Comparison of ENCODE assay signal across 9 mouse cellular contexts in genomic region chr19:3890181-3890580, GRCm38 (mm10). TPM values are rescaled to one million over a fixed set of nuclear protein-coding genes. Genes with fewer than 3 reads are reported as not detected.
DNase-seq lines count a peak whose midpoint lies in the region; ATAC-seq and TF ChIP-seq lines count a peak whose summit lies in the region.
"Had no signal": no experiment of that assay in that cellular context is flagged by ENCODE, and none has a peak within 500 bp of the region (broad histone marks: within the 10 kb centered on the region; RNA-seq: fewer than 3 reads in every experiment).

No protein-coding gene starts in this region.

- no peaks in the 10 kb centered on the region for H3K4me1 ChIP-seq in cerebellum, adult 2 months (ENCODE audit: control insufficient read depth, insufficient read depth, low read length)
- no peaks in the 10 kb centered on the region for H3K4me1 ChIP-seq in stomach, postnatal 0 days (replicated peaks; ENCODE audit: control insufficient read depth, insufficient read depth)
- H3K4me1 ChIP-seq: limb, embryonic 15.5 days had no signal

- peaks cover 16% of the 10 kb centered on the region for H3K36me3 ChIP-seq in stomach, postnatal 0 days (ENCODE audit: control insufficient read depth, insufficient read depth, low read length)

- H3K4me2 ChIP-seq in stomach, postnatal 0 days (replicated peaks; ENCODE audit: low read depth), result no peak overlapping the region
- H3K4me2 ChIP-seq: limb, embryonic 15.5 days had no signal

- TF ChIP-seq EP300 in stomach, postnatal 0 days (optimal IDR thresholded peaks at IDR 0.05), result no peak

- no peaks in the 10 kb centered on the region for H3K9me3 ChIP-seq in stomach, postnatal 0 days (ENCODE audit: control insufficient read depth, low read length)
- H3K9me3 ChIP-seq: limb, embryonic 15.5 days had no signal

- no peak overlapping the region for H3K4me3 ChIP-seq in cerebellum, adult 2 months (replicated peaks; ENCODE audit: insufficient read depth, low read depth, low read length)
- H3K4me3 ChIP-seq in stomach, postnatal 0 days (ENCODE audit: low read depth, low read length), result no peak overlapping the region
- H3K4me3 ChIP-seq: limb, embryonic 15.5 days had no signal

- no peak for ATAC-seq in stomach, postnatal 0 days (ENCODE audit: low FRiP score, low TSS enrichment)

- WGBS in cerebellum, adult 2 months, result 78% methylated on average over 8 of the region's 8 CpGs
- 75% methylated on average over 8 of the region's 8 CpGs for WGBS in stomach, postnatal 0 days

- peak; percentile 37; the same call in 1 of the 2 replicates for TF ChIP-seq CTCF in cerebellum, adult 2 months (IDR thresholded peaks at IDR 0.05; ENCODE audit: borderline replicate concordance, insufficient read depth, low read depth, low read length)
- peak; percentile 66 for TF ChIP-seq CTCF in stomach, postnatal 0 days (IDR thresholded peaks at IDR 0.05; ENCODE audit: low read depth)

- H3K9ac ChIP-seq in stomach, postnatal 0 days (ENCODE audit: low read length), result no peak overlapping the region
- H3K9ac ChIP-seq: limb, embryonic 15.5 days had no signal

- H3K27me3 ChIP-seq in cerebellum, adult 2 months (ENCODE audit: control insufficient read depth, insufficient read depth, low read length), result no peaks in the 10 kb centered on the region
- H3K27me3 ChIP-seq in stomach, postnatal 0 days (ENCODE audit: control insufficient read depth, insufficient read depth, low read length), result no peaks in the 10 kb centered on the region
- H3K27me3 ChIP-seq: limb, embryonic 15.5 days had no signal

- no peak for TF ChIP-seq POLR2A in cerebellum, adult 2 months (IDR thresholded peaks at IDR 0.05; ENCODE audit: borderline replicate concordance, insufficient read depth, low read length)

- DNase-seq in cerebellum, adult 2 months, result no peak
- no peak for DNase-seq in cerebellum, postnatal 25 days
- peak; percentile 58 for DNase-seq in kidney, postnatal 10 days
- DNase-seq in kidney, adult 18-20 months, result no peak
- DNase-seq in thymus, postnatal 0 days (ENCODE audit: low spot score), result peak; percentile 53
- DNase-seq in thymus, adult 18-20 months, result no peak
- DNase-seq in stomach, postnatal 0 days (ENCODE audit: low spot score), result peak; percentile 51
- DNase-seq in cerebellum, adult 9-11 months, result no peak

- H3K27ac ChIP-seq in cerebellum, adult 2 months (ENCODE audit: insufficient read depth, low read length), result no peak overlapping the region
- H3K27ac ChIP-seq in stomach, postnatal 0 days (replicated peaks), result no peak overlapping the region
- H3K27ac ChIP-seq: limb, embryonic 15.5 days had no signal

RNA-seq across cellular contexts. Expression of gene Tcirg1, which starts 16.8 kb away (rescaled TPM):
- 29.9 and 32.3 TPM in 2 replicates for polyA plus RNA-seq in cerebellum, adult 2 months (2012; rRNA removed)
- polyA plus RNA-seq in thymus, postnatal 0 days (2015; fragmentation: Nextera tagmentation; extraction: Ambion mirVana), result 48.7 and 50.1 TPM in 2 replicates
- 17.4 and 21.8 TPM in 2 replicates for polyA plus RNA-seq in stomach, postnatal 0 days (2015; fragmentation: Nextera tagmentation; extraction: Ambion mirVana)

RNA-seq across cellular contexts. Expression of gene Ndufs8, which starts 22.4 kb away (rescaled TPM):
- 363 and 369 TPM in 2 replicates for polyA plus RNA-seq in cerebellum, adult 2 months (2012; rRNA removed)
- polyA plus RNA-seq in thymus, postnatal 0 days (2015; fragmentation: Nextera tagmentation; extraction: Ambion mirVana), result 333 and 338 TPM in 2 replicates
- 277 and 284 TPM in 2 replicates for polyA plus RNA-seq in stomach, postnatal 0 days (2015; fragmentation: Nextera tagmentation; extraction: Ambion mirVana)

RNA-seq across cellular contexts. Expression of gene Chka, which starts 38.6 kb away (rescaled TPM):
- 118 and 132 TPM in 2 replicates for polyA plus RNA-seq in cerebellum, adult 2 months (2012; rRNA removed)
- polyA plus RNA-seq in thymus, postnatal 0 days (2015; fragmentation: Nextera tagmentation; extraction: Ambion mirVana), result 17.8 and 26.2 TPM in 2 replicates
- 21.2 and 24.2 TPM in 2 replicates for polyA plus RNA-seq in stomach, postnatal 0 days (2015; fragmentation: Nextera tagmentation; extraction: Ambion mirVana)

RNA-seq across cellular contexts. Expression of gene Aldh3b1, which starts 39.4 kb away (rescaled TPM):
- 7.0 and 8.0 TPM in 2 replicates for polyA plus RNA-seq in cerebellum, adult 2 months (2012; rRNA removed)
- polyA plus RNA-seq in thymus, postnatal 0 days (2015; fragmentation: Nextera tagmentation; extraction: Ambion mirVana), result 4.6 and 5.3 TPM in 2 replicates
- polyA plus RNA-seq in stomach, postnatal 0 days (2015; fragmentation: Nextera tagmentation; extraction: Ambion mirVana), result 1.8 and 2.2 TPM in 2 replicates

RNA-seq across cellular contexts. Expression of gene Unc93b1, which starts 44.8 kb away (rescaled TPM):
- 14.3 and 14.5 TPM in 2 replicates for polyA plus RNA-seq in cerebellum, adult 2 months (2012; rRNA removed)
- polyA plus RNA-seq in thymus, postnatal 0 days (2015; fragmentation: Nextera tagmentation; extraction: Ambion mirVana), result 32.2 and 34.2 TPM in 2 replicates
- 17.4 and 19.7 TPM in 2 replicates for polyA plus RNA-seq in stomach, postnatal 0 days (2015; fragmentation: Nextera tagmentation; extraction: Ambion mirVana)

Comparison
In these comparisons a context has a peak if more than half of its experiments do, and no peak if none do; other contexts are left out.
1. DNase-seq: peak in kidney, postnatal 10 days (single experiment), thymus, postnatal 0 days (single experiment) and stomach, postnatal 0 days (single experiment); none in cerebellum, adult 2 months (0 of 2), cerebellum, postnatal 25 days (0 of 2), kidney, adult 18-20 months (single experiment), thymus, adult 18-20 months (0 of 2) and cerebellum, adult 9-11 months (single experiment).